Mouse (Mus musculus): ENCODE measurements around the gene Wasl. TPM values are rescaled to one million over a fixed set of nuclear protein-coding genes. Genes with fewer than 3 reads are reported as not detected.

The Wasl gene
- polyA plus RNA-seq, 1 experiment from 2014 or later: 59.8 TPM

DNA sequence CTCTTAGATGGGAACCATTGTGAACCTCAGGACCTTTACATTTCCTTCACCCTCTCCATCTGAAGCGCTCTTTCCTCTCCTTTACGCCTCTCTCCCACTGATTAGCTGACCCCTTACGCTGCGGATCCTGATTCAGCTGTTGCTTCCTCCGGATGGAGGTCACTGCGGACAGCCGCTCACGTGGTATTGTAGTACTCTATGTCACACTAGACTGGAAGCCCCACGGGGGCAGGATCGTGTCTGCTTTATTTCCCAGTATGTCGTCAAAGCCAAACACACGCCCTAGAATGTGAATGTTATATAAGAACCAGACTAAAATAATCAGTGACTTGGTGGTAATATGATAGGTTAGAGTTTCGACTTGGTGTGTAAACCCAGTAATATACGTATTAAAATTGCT lies 92.4 kb downstream of the Wasl start:
- Histone ChIP-seq H3K4me1 (ENCODE audit: control insufficient read depth, insufficient read depth, low read length) (no peaks in the 10 kb centered on the region), H3K27me3 (ENCODE audit: control insufficient read depth, insufficient read depth, low read length) (no peaks in the 10 kb centered on the region), H3K9ac (replicated peaks; ENCODE audit: low read depth, low read length) (no peak overlapping the region), H3K9me3 (ENCODE audit: control insufficient read depth, low read depth, low read length) (0 out of 2 replicates have a peak, but pooled peaks cover 3% of the 10 kb centered on the region), H3K4me2 (replicated peaks; ENCODE audit: low read depth, low read length) (no peak overlapping the region), H3K4me3 (ENCODE audit: low read depth, low read length) (no peak overlapping the region), H3K36me3 (ENCODE audit: control insufficient read depth, insufficient read depth, low read length) (no peaks in the 10 kb centered on the region), H3K27ac (ENCODE audit: low read length) (no peak overlapping the region)
- WGBS: 90% methylated on average over 14 of the region's 14 CpGs
- no peak for ATAC-seq (ENCODE audit: insufficient number of reproducible peaks, insufficient read depth, low FRiP score, low read depth)

DNA sequence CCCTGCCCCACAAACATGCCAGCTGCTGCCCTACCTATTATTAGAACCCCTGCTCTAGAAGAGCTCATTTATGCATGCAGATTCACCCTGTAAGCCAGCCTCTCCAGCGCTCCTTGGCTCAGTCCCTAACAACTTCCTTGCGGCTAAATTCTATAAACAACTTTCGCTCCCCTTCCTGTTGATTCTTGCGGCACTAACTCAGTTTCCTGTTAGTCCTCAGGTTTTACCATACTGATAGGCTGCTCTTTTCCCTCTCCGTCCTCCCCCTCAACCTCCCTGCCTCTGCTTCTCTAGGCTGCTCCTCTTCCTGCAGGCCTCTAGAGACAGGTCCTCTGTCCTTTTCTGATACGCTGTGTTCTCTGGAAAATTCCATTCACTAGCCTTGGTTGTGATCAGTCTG lies 93.7 kb downstream of the Wasl start:
- H3K4me1 ChIP-seq (ENCODE audit: control insufficient read depth, insufficient read depth, low read length): no peaks in the 10 kb centered on the region
- H3K27ac ChIP-seq (ENCODE audit: low read length): no peak overlapping the region
- no peak for ATAC-seq (ENCODE audit: insufficient number of reproducible peaks, insufficient read depth, low FRiP score, low read depth)
- 0 out of 2 replicates have a peak, but pooled peaks cover 3% of the 10 kb centered on the region for H3K9me3 ChIP-seq (ENCODE audit: control insufficient read depth, low read depth, low read length)
- H3K4me2 ChIP-seq (replicated peaks; ENCODE audit: low read depth, low read length): no peak overlapping the region
- no peak overlapping the region for H3K4me3 ChIP-seq (ENCODE audit: low read depth, low read length)
- 65% methylated on average over 6 of the region's 6 CpGs for WGBS
- H3K9ac ChIP-seq (replicated peaks; ENCODE audit: low read depth, low read length): no peak overlapping the region
- no peaks in the 10 kb centered on the region for H3K36me3 ChIP-seq (ENCODE audit: control insufficient read depth, insufficient read depth, low read length)
- no peaks in the 10 kb centered on the region for H3K27me3 ChIP-seq (ENCODE audit: control insufficient read depth, insufficient read depth, low read length)

DNA sequence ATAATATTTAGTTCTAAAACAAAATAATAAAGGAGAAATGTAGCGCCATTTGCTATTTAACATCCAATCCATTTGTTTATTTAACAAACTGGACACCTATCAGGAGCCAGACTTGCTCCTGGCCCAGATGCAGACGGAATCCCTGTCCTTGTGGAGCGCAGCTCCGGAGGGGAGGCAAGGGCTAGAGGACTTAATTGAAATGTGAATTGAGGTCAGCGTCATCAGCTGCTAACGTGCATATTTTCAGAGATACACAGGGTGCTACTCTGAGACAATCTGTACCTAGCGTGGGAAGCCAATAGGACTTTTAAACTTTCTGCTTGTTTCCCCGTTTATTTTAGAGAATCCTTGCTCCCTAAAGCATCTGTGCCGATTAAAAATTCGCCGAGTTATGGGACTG lies 94.5 kb downstream of the Wasl start:
- Histone ChIP-seq H3K4me1 (ENCODE audit: control insufficient read depth, insufficient read depth, low read length) (no peaks in the 10 kb centered on the region), H3K27ac (ENCODE audit: low read length) (no peak overlapping the region), H3K4me2 (replicated peaks; ENCODE audit: low read depth, low read length) (no peak overlapping the region), H3K36me3 (ENCODE audit: control insufficient read depth, insufficient read depth, low read length) (no peaks in the 10 kb centered on the region), H3K9ac (replicated peaks; ENCODE audit: low read depth, low read length) (no peak overlapping the region), H3K27me3 (ENCODE audit: control insufficient read depth, insufficient read depth, low read length) (no peaks in the 10 kb centered on the region), H3K9me3 (ENCODE audit: control insufficient read depth, low read depth, low read length) (0 out of 2 replicates have a peak, but pooled peaks cover 3% of the 10 kb centered on the region), H3K4me3 (ENCODE audit: low read depth, low read length) (no peak overlapping the region)
- 69% methylated on average over 11 of the region's 11 CpGs for WGBS
- no peak for ATAC-seq (ENCODE audit: insufficient number of reproducible peaks, insufficient read depth, low FRiP score, low read depth)

DNA sequence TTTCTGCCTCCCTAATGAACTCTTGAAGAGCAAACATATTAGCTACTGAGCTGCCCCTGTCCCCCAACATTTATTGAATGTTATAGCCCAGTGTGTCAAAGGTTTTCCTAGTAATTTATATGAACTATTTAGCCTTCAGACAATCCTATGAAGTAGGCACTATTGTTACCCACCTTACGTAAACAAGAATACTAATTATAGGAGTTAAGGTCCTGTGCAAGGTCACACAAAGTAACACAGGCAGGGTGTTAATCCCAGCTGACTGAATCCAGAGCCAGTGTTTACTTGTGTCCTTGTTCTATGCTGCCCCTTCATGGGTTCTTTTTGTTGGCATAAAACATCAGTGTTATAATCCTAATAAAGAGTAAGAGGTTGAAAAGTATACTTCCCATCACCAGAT lies 95.1 kb downstream of the Wasl start:
- no peak overlapping the region for H3K4me3 ChIP-seq (ENCODE audit: low read depth, low read length)
- ATAC-seq (ENCODE audit: insufficient number of reproducible peaks, insufficient read depth, low FRiP score, low read depth): no peak
- no peak overlapping the region for H3K4me2 ChIP-seq (replicated peaks; ENCODE audit: low read depth, low read length)
- no peaks in the 10 kb centered on the region for H3K36me3 ChIP-seq (ENCODE audit: control insufficient read depth, insufficient read depth, low read length)
- no peak overlapping the region for H3K27ac ChIP-seq (ENCODE audit: low read length)
- no peaks in the 10 kb centered on the region for H3K4me1 ChIP-seq (ENCODE audit: control insufficient read depth, insufficient read depth, low read length)
- 83% methylated on average over 1 of the region's 1 CpGs for WGBS
- no peak overlapping the region for H3K9ac ChIP-seq (replicated peaks; ENCODE audit: low read depth, low read length)
- 0 out of 2 replicates have a peak, but pooled peaks cover 3% of the 10 kb centered on the region for H3K9me3 ChIP-seq (ENCODE audit: control insufficient read depth, low read depth, low read length)
- H3K27me3 ChIP-seq (ENCODE audit: control insufficient read depth, insufficient read depth, low read length): no peaks in the 10 kb centered on the region

DNA sequence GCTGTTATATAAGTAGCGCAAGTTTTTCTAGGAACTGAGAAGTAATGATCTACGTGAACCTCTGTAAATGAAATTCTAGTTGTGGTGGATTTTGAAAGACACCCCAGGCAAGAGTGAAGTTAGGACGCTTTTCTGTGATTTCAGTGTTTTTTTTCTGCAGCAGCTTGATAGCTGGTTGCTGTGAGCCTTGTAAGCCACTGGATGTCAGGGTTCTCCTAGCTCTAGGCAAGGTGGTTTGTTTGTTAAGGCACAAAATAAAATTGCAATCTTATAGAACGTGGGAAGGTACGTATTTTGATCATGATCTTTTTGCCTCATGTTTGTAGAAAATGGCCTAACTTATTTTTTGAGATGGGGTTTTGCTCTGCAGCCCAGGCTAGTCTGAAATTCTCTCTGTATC lies 95.8 kb downstream of the Wasl start:
- no peak for ATAC-seq (ENCODE audit: insufficient number of reproducible peaks, insufficient read depth, low FRiP score, low read depth)
- H3K4me1 ChIP-seq (ENCODE audit: control insufficient read depth, insufficient read depth, low read length): no peaks in the 10 kb centered on the region
- H3K9me3 ChIP-seq (ENCODE audit: control insufficient read depth, low read depth, low read length): 0 out of 2 replicates have a peak, but pooled peaks cover 3% of the 10 kb centered on the region
- no peak overlapping the region for H3K4me3 ChIP-seq (ENCODE audit: low read depth, low read length)
- no peak overlapping the region for H3K4me2 ChIP-seq (replicated peaks; ENCODE audit: low read depth, low read length)
- no peak overlapping the region for H3K9ac ChIP-seq (replicated peaks; ENCODE audit: low read depth, low read length)
- 87% methylated on average over 5 of the region's 5 CpGs for WGBS
- H3K36me3 ChIP-seq (ENCODE audit: control insufficient read depth, insufficient read depth, low read length): no peaks in the 10 kb centered on the region
- H3K27me3 ChIP-seq (ENCODE audit: control insufficient read depth, insufficient read depth, low read length): no peaks in the 10 kb centered on the region
- no peak overlapping the region for H3K27ac ChIP-seq (ENCODE audit: low read length)

DNA sequence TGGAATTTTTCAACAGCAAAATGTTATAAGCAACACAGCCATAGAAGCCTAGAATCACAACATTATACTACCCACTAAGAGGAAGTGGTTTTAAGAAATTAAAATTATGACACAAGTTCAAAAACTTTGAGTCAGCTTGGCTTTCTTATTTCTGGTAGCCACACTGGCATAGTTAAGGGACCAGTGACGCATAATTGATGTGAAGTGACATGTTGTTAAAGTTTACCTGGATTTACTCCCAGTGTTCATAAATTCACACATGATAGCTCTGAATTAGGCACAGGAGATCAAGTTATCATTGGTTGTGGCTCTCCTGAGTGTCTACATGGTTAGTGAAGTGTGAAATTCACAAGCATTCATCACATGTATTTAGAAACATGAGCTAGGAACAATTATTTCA lies 99.9 kb downstream of the Wasl start:
- Histone ChIP-seq H3K27me3 (ENCODE audit: control insufficient read depth, insufficient read depth, low read length) (no peaks in the 10 kb centered on the region), H3K9me3 (ENCODE audit: control insufficient read depth, low read depth, low read length) (no peaks in the 10 kb centered on the region), H3K4me3 (ENCODE audit: low read depth, low read length) (no peak overlapping the region), H3K36me3 (ENCODE audit: control insufficient read depth, insufficient read depth, low read length) (no peaks in the 10 kb centered on the region), H3K4me1 (ENCODE audit: control insufficient read depth, insufficient read depth, low read length) (no peaks in the 10 kb centered on the region), H3K4me2 (replicated peaks; ENCODE audit: low read depth, low read length) (no peak overlapping the region), H3K27ac (ENCODE audit: low read length) (no peak overlapping the region), H3K9ac (replicated peaks; ENCODE audit: low read depth, low read length) (no peak overlapping the region)
- WGBS: 95% methylated on average over 1 of the region's 1 CpGs
- no peak for ATAC-seq (ENCODE audit: insufficient number of reproducible peaks, insufficient read depth, low FRiP score, low read depth)

DNA sequence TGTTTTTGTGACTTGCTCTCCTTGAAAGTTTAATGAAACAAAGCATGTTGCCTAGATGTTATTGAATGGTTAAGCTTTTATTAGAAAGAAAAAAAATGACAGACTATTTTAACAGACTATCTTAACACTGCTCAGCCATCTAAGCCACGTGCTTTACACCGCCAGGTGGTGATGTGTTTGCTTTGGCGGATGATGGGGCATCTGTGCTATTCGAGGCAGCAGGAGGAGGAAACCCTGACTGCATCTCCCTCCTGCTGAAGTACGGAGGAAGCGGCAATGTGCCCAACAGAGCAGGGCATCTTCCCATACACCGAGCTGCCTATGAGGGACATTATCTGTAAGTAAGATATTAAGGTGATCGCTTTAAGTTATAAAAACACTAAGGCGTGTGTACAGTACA lies 100.7 kb downstream of the Wasl start:
- Histone ChIP-seq H3K27me3 (ENCODE audit: control insufficient read depth, insufficient read depth, low read length) (no peaks in the 10 kb centered on the region), H3K4me2 (replicated peaks; ENCODE audit: low read depth, low read length) (no peak overlapping the region), H3K4me3 (ENCODE audit: low read depth, low read length) (no peak overlapping the region), H3K36me3 (ENCODE audit: control insufficient read depth, insufficient read depth, low read length) (no peaks in the 10 kb centered on the region), H3K9ac (replicated peaks; ENCODE audit: low read depth, low read length) (no peak overlapping the region), H3K4me1 (ENCODE audit: control insufficient read depth, insufficient read depth, low read length) (no peaks in the 10 kb centered on the region), H3K27ac (ENCODE audit: low read length) (no peak overlapping the region), H3K9me3 (ENCODE audit: control insufficient read depth, low read depth, low read length) (no peaks in the 10 kb centered on the region)
- WGBS: 65% methylated on average over 9 of the region's 9 CpGs
- ATAC-seq (ENCODE audit: insufficient number of reproducible peaks, insufficient read depth, low FRiP score, low read depth): no peak

Other genes starting within 250 kb of the Wasl start
- gene Iqub, start 149.9 kb downstream of the Wasl start, polyA plus RNA-seq (2014; fragmentation: Nextera tagmentation; extraction: Ambion mirVana): 0.08 TPM in 1 of 2 replicates, not detected in the other
- gene Ndufa5, start 137.0 kb downstream of the Wasl start, polyA plus RNA-seq (2014; fragmentation: Nextera tagmentation; extraction: Ambion mirVana): 348 and 357 TPM in 2 replicates
- not detected in 2 replicates for gene Asb15, start 136.9 kb downstream of the Wasl start, polyA plus RNA-seq (2014; fragmentation: Nextera tagmentation; extraction: Ambion mirVana)
- gene Lmod2, start 67.2 kb downstream of the Wasl start, polyA plus RNA-seq (2014; fragmentation: Nextera tagmentation; extraction: Ambion mirVana): not detected in 2 replicates
- not detected in 2 replicates for gene Hyal6, start 68.2 kb upstream of the Wasl start, polyA plus RNA-seq (2014; fragmentation: Nextera tagmentation; extraction: Ambion mirVana)
- not detected in 2 replicates for gene Hyal4, start 83.3 kb upstream of the Wasl start, polyA plus RNA-seq (2014; fragmentation: Nextera tagmentation; extraction: Ambion mirVana)
- not detected in 2 replicates for gene Spam1, start 126.2 kb upstream of the Wasl start, polyA plus RNA-seq (2014; fragmentation: Nextera tagmentation; extraction: Ambion mirVana)
- not detected in 2 replicates for gene Hyal5, start 193.0 kb upstream of the Wasl start, polyA plus RNA-seq (2014; fragmentation: Nextera tagmentation; extraction: Ambion mirVana)